Mouse (Mus musculus) kidney, adult 18-20 months (tissue): Measurements from ENCODE around the gene Wdr43.
"Not testable (repeated sequence)": the region's sequence is repeated elsewhere in the genome, so short reads cannot be mapped to it uniquely, and the experiment has no call there.

Experiments
- DNase-seq: peaks from one replicate; pipeline ENCODE4 v3.0.0; 2021

Gene Wdr43

GRCm38 (mm10) chr17:71615638-71616318 lies at the start of gene Wdr43:
Gene Wdr43, plus strand, starts transcription at chr17:71615895.
- peak; percentile 96 for DNase-seq

GRCm38 (mm10) chr17:71579176-71579705 lies 36.5 kb upstream of the Wdr43 start:
- no peak for DNase-seq

GRCm38 (mm10) chr17:71597881-71598658 lies 17.6 kb upstream of the Wdr43 start:
- no peak for DNase-seq

GRCm38 (mm10) chr17:71598659-71599554 lies 16.8 kb upstream of the Wdr43 start:
- peak; percentile 93 for DNase-seq

- peak; percentile 11 for DNase-seq
Observed at GRCm38 (mm10) chr17:71616319-71617032, 781 bp downstream of the Wdr43 start.

- no peak for DNase-seq
Observed at GRCm38 (mm10) chr17:71617033-71617362, 1.3 kb downstream of the Wdr43 start.

GRCm38 (mm10) chr17:71617974-71618373 lies 2.3 kb downstream of the Wdr43 start:
- no peak for DNase-seq

- DNase-seq = no peak
Observed at GRCm38 (mm10) chr17:71631806-71632205, 16.1 kb downstream of the Wdr43 start.

GRCm38 (mm10) chr17:71633350-71633749 lies 17.7 kb downstream of the Wdr43 start:
- no peak for DNase-seq

- DNase-seq = no peak
Observed at GRCm38 (mm10) chr17:71636786-71637185, 21.1 kb downstream of the Wdr43 start.

- no peak for DNase-seq
Observed at GRCm38 (mm10) chr17:71637750-71638265, 22.1 kb downstream of the Wdr43 start.

GRCm38 (mm10) chr17:71639056-71639455 lies 23.4 kb downstream of the Wdr43 start:
- DNase-seq = not testable (repeated sequence)

GRCm38 (mm10) chr17:71640421-71641085 lies 24.9 kb downstream of the Wdr43 start:
- DNase-seq = no peak

- DNase-seq = no peak
Observed at GRCm38 (mm10) chr17:71642190-71642589, 26.5 kb downstream of the Wdr43 start.

GRCm38 (mm10) chr17:71650011-71650410 lies 34.3 kb downstream of the Wdr43 start:
- no peak for DNase-seq

- DNase-seq = no peak
Observed at GRCm38 (mm10) chr17:71652495-71652894, 36.8 kb downstream of the Wdr43 start.

GRCm38 (mm10) chr17:71652934-71653333 lies 37.2 kb downstream of the Wdr43 start:
- DNase-seq = no peak

- no peak for DNase-seq
Observed at GRCm38 (mm10) chr17:71657521-71657920, 41.8 kb downstream of the Wdr43 start.

GRCm38 (mm10) chr17:71658666-71659065 lies 43.0 kb downstream of the Wdr43 start:
- no peak for DNase-seq

- no peak for DNase-seq
Observed at GRCm38 (mm10) chr17:71660390-71660789, 44.7 kb downstream of the Wdr43 start.

GRCm38 (mm10) chr17:71662751-71663250 lies 47.1 kb downstream of the Wdr43 start:
- DNase-seq = peak; percentile 72
